ENCODE assay signal across 9 mouse cellular contexts in the genomic region with DNA sequence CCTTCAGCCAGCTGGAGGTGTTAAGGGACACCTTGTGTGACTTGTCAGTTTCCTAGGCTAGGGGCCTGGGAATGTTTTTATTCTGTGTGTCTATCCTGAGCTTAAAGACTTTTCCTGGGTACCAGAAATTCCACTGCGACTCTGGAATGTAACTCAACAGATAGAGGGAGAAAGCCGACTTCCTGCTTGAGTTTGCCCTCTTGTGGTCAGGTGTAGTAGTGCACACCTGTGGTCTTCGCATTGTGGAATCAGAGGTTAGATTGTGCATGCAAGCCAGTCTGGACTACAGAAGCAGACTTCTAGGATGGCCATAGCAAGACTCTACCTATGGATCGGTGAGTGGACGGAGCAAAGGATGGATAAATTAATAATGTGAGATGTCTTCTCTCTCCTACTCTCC. TPM values are rescaled to one million over a fixed set of nuclear protein-coding genes. Genes with fewer than 3 reads are reported as not detected.
A peak's percentile ranks its signal among the peaks of the same experiment; 100 is the strongest.
DNase-seq lines count a peak whose midpoint lies in the region; ATAC-seq and TF ChIP-seq lines count a peak whose summit lies in the region.
"Had no signal": no experiment of that assay in that cellular context is flagged by ENCODE, and none has a peak within 500 bp of the region (broad histone marks: within the 10 kb centered on the region; RNA-seq: fewer than 3 reads in every experiment).

No protein-coding gene starts in this region.

- no peak overlapping the region for H3K4me3 ChIP-seq in kidney, adult 2 months (ENCODE audit: insufficient read depth, low read depth, low read length)
- no peak overlapping the region for H3K4me3 ChIP-seq in kidney, embryonic 14.5 days (ENCODE audit: low read length)
- no peak overlapping the region for H3K4me3 ChIP-seq in ES-E14 (ENCODE audit: insufficient read depth in 1 of 2, low read depth in 1 of 2, low read length in 2 of 2, poor library complexity in 1 of 2, severe bottlenecking in 1 of 2)
- no peak overlapping the region for H3K4me3 ChIP-seq in limb, embryonic 10.5 days
- H3K4me3 ChIP-seq in hindbrain, embryonic 10.5 days = no peak overlapping the region
- H3K4me3 ChIP-seq: neural tube, embryonic 12.5 days had no signal

- peak; percentile 88 for TF ChIP-seq CTCF in kidney, adult 2 months (conservative IDR thresholded peaks at IDR 0.05; ENCODE audit: insufficient read depth, insufficient read length, low read depth, low read length)

- H3K4me1 ChIP-seq in kidney, adult 2 months (ENCODE audit: control insufficient read depth, insufficient read depth, low read length) = peaks cover 5% of the 10 kb centered on the region; the same call in 1 of the 2 replicates
- peaks cover 21% of the 10 kb centered on the region for H3K4me1 ChIP-seq in kidney, embryonic 14.5 days (ENCODE audit: control insufficient read depth, insufficient read depth, low read length)
- no peaks in the 10 kb centered on the region for H3K4me1 ChIP-seq in ES-E14 (ENCODE audit: control insufficient read depth in 2 of 2, insufficient read depth in 2 of 2, low read length in 2 of 2, poor library complexity in 1 of 2)
- peaks cover 14% of the 10 kb centered on the region for H3K4me1 ChIP-seq in limb, embryonic 10.5 days
- H3K4me1 ChIP-seq in hindbrain, embryonic 10.5 days (replicated peaks) = peaks cover 24% of the 10 kb centered on the region

- no peaks in the 10 kb centered on the region for H3K36me3 ChIP-seq in kidney, adult 2 months (ENCODE audit: control insufficient read depth, insufficient read depth, low read length)
- no peaks in the 10 kb centered on the region for H3K36me3 ChIP-seq in kidney, embryonic 14.5 days (ENCODE audit: control insufficient read depth, insufficient read depth, low read length)
- H3K36me3 ChIP-seq in ES-E14 (ENCODE audit: control insufficient read depth, insufficient read depth, low read length, poor library complexity, severe bottlenecking) = no peaks in the 10 kb centered on the region
- no peaks in the 10 kb centered on the region for H3K36me3 ChIP-seq in limb, embryonic 10.5 days
- H3K36me3 ChIP-seq in hindbrain, embryonic 10.5 days = no peaks in the 10 kb centered on the region
- H3K36me3 ChIP-seq: neural tube, embryonic 12.5 days had no signal

- ATAC-seq in kidney, embryonic 14.5 days (ENCODE audit: low FRiP score, low TSS enrichment) = no peak

- 50% methylated on average over 5 of the region's 5 CpGs for WGBS in kidney, adult 2 months
- WGBS in kidney, embryonic 14.5 days = 48% methylated on average over 5 of the region's 5 CpGs
- WGBS in limb, embryonic 10.5 days = 41% methylated on average over 5 of the region's 5 CpGs
- WGBS in hindbrain, embryonic 10.5 days = 50% methylated on average over 5 of the region's 5 CpGs

- DNase-seq in kidney, adult 2 months = peak; percentile 80
- DNase-seq in ES-E14 (ENCODE audit: low read depth, low spot score) = peak; percentile 66
- peak; percentile 81 to 89 for DNase-seq in cerebellum, postnatal 36 days
- DNase-seq in limb, embryonic 10.5 days (ENCODE audit: low spot score) = peak; percentile 64
- DNase-seq in spleen, adult 18-20 months = peak; percentile 32 to 65
- DNase-seq in ovary, postnatal 36 days (ENCODE audit: low spot score) = no peak
- DNase-seq in hindbrain, embryonic 10.5 days (ENCODE audit: low spot score) = no peak

- no peak overlapping the region for H3K4me2 ChIP-seq in kidney, embryonic 14.5 days (replicated peaks; ENCODE audit: low read depth, low read length)
- H3K4me2 ChIP-seq: neural tube, embryonic 12.5 days had no signal

- no peak for TF ChIP-seq POLR2A in kidney, adult 2 months (IDR thresholded peaks at IDR 0.05; ENCODE audit: low read depth, low read length)

- no peak overlapping the region for H3K27ac ChIP-seq in kidney, adult 2 months (ENCODE audit: insufficient read depth, low read depth, low read length)
- H3K27ac ChIP-seq in kidney, embryonic 14.5 days (ENCODE audit: low read depth, low read length) = no peak overlapping the region
- no peak overlapping the region for H3K27ac ChIP-seq in ES-E14 (ENCODE audit: insufficient read depth, low read depth, low read length, poor library complexity, severe bottlenecking)
- H3K27ac ChIP-seq in limb, embryonic 10.5 days = no peak overlapping the region
- no peak overlapping the region for H3K27ac ChIP-seq in hindbrain, embryonic 10.5 days
- H3K27ac ChIP-seq: neural tube, embryonic 12.5 days had no signal

- H3K27me3 ChIP-seq in kidney, adult 2 months (replicated peaks; ENCODE audit: control insufficient read depth, insufficient read depth, low read length) = no peaks in the 10 kb centered on the region
- no peaks in the 10 kb centered on the region for H3K27me3 ChIP-seq in kidney, embryonic 14.5 days (ENCODE audit: control insufficient read depth, insufficient read depth, low read length)
- no peaks in the 10 kb centered on the region for H3K27me3 ChIP-seq in limb, embryonic 10.5 days (ENCODE audit: low read depth, poor library complexity, severe bottlenecking)
- H3K27me3 ChIP-seq in hindbrain, embryonic 10.5 days (ENCODE audit: insufficient read depth, poor library complexity, severe bottlenecking) = peaks cover 10% of the 10 kb centered on the region; the same call in 1 of the 2 replicates
- H3K27me3 ChIP-seq: neural tube, embryonic 12.5 days had no signal

- H3K9ac ChIP-seq in kidney, embryonic 14.5 days (ENCODE audit: low read depth, low read length) = no peak overlapping the region
- no peak overlapping the region for H3K9ac ChIP-seq in ES-E14 (ENCODE audit: insufficient read depth, low read depth, low read length, poor library complexity, severe bottlenecking)
- H3K9ac ChIP-seq: neural tube, embryonic 12.5 days had no signal

- H3K9me3 ChIP-seq in kidney, embryonic 14.5 days (ENCODE audit: control insufficient read depth, low read length) = no peaks in the 10 kb centered on the region
- no peaks in the 10 kb centered on the region for H3K9me3 ChIP-seq in ES-E14 (ENCODE audit: control insufficient read depth, insufficient read depth, low read depth, low read length)
- H3K9me3 ChIP-seq in limb, embryonic 10.5 days (replicated peaks) = no peaks in the 10 kb centered on the region
- H3K9me3 ChIP-seq in hindbrain, embryonic 10.5 days = no peaks in the 10 kb centered on the region
- H3K9me3 ChIP-seq: neural tube, embryonic 12.5 days had no signal

- in situ Hi-C loops in ES-E14 (cut with MboI; ENCODE audit: low sequenced_read_pairs in 2 of 2, unreplicated experiment in 2 of 2) = loop anchor here in 1 of 2 experiments (25.0 kb wide), 1 partner anchor 309 kb away; the partner anchor contains the start of gene Prkce

TF ChIP-seq in ES-E14, 5 proteins besides CTCF, POLR2A, EP300 and RAD21:
- no peak for TF ChIP-seq MAFK (IDR thresholded peaks at IDR 0.05; ENCODE audit: insufficient read depth, low read depth, low read length)
- peak; percentile 55; the same call in 1 of the 2 replicates for TF ChIP-seq ZC3H11A (IDR thresholded peaks at IDR 0.05; ENCODE audit: borderline replicate concordance, low read depth, low read length)
- TF ChIP-seq ZNF384 (IDR thresholded peaks at IDR 0.05; ENCODE audit: low read depth, low read length) = no peak
- TF ChIP-seq HCFC1 (IDR thresholded peaks at IDR 0.05; ENCODE audit: borderline replicate concordance, insufficient read depth, low read length) = no peak

RNA-seq across cellular contexts. Expression of gene Gm10309, which starts 33.3 kb away (rescaled TPM):
- 0.08 and 0.13 TPM in 2 replicates for polyA plus RNA-seq in kidney, adult 2 months (2012; rRNA removed)
- polyA plus RNA-seq in kidney, embryonic 14.5 days (2014; fragmentation: Nextera tagmentation; extraction: Ambion mirVana) = 0.31 and 0.43 TPM in 2 replicates
- not detected in 2 replicates for total RNA-seq in ES-E14 (2012; rRNA removed)
- polyA plus RNA-seq in limb, embryonic 10.5 days (2016; fragmentation: Nextera tagmentation; extraction: Ambion mirVana) = 0.16 TPM in 2 replicates
- 0.14 and 0.36 TPM in 2 replicates for polyA plus RNA-seq in hindbrain, embryonic 10.5 days (2016; fragmentation: Nextera tagmentation; extraction: Ambion mirVana)

Comparison
In these comparisons a context has a peak if more than half of its experiments do, and no peak if none do; other contexts are left out.
1. DNase-seq: peak in kidney, adult 2 months (single experiment), ES-E14 (single experiment), cerebellum, postnatal 36 days (2 of 2), limb, embryonic 10.5 days (single experiment) and spleen, adult 18-20 months (2 of 2); none in ovary, postnatal 36 days (single experiment) and hindbrain, embryonic 10.5 days (single experiment).